Mouse (Mus musculus) frontal cortex, postnatal 10 days (tissue): ENCODE measurements around the gene Atp1a3.
"Not testable (repeated sequence)": the region's sequence is repeated elsewhere in the genome, so short reads cannot be mapped to it uniquely, and the experiment has no call there.

Source experiments
- DNase-seq, 2 experiments: peaks; one replicate each; pipeline ENCODE4 v3.0.0; 2022; ENCODE audit warnings: low spot score in 2 of 2, mixed read lengths in 1 of 2

The Atp1a3 gene

DNA sequence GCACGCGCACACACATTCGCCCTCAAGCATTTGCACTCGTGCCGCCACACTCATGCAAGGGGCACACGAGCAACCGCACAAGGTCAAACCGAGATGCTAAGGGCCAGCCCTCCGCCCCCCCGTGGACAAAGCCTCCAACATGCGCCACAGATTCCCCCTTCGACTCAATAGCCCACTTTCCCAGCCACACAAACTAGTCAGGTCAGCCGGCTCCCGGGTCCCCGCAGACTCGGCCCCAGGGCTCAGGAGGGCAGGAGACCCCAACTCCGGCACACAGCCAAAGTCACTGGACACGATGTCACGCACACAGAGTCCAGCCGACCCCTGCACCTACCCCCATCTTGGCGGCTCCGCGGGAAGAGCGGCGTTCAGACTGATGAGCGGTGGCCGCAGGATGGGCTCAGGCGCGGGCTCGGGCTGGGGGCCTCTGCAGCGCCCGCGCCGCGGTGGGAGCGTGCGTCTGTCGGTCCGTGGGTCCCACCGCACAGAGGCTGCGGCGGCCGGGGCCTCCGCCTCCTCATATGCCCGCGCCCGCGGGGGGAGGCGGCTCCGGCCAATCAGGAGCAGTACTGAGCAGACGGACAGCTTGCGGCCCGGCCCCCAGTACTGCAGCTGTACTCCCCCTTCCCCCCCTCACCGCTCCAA, at the start of gene Atp1a3:
Gene Atp1a3 (minus strand): TSS at position 538 of the 645 bp plus-strand sequence.
- peak; percentile 82 to 86 for DNase-seq

DNA sequence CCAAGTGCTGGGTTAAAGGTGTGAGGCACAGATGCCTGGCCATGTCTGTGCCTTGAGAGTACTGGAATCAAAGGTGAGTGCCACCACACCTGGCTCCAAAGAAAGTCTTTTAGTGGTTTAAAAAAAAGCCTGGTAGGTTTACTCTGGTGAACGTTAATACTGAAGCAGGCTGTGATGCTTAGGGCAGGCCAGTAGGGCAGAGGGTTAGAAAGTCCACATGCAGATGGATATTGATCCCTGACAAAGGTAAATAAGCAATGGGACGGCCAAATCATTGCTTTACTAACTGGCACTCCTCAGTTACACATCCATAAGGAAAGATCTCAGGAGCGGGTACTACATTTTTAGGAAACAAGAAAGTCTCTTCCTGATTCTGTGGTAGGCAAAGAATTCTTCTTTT, 46.8 kb upstream of the Atp1a3 start:
- DNase-seq = no peak

DNA sequence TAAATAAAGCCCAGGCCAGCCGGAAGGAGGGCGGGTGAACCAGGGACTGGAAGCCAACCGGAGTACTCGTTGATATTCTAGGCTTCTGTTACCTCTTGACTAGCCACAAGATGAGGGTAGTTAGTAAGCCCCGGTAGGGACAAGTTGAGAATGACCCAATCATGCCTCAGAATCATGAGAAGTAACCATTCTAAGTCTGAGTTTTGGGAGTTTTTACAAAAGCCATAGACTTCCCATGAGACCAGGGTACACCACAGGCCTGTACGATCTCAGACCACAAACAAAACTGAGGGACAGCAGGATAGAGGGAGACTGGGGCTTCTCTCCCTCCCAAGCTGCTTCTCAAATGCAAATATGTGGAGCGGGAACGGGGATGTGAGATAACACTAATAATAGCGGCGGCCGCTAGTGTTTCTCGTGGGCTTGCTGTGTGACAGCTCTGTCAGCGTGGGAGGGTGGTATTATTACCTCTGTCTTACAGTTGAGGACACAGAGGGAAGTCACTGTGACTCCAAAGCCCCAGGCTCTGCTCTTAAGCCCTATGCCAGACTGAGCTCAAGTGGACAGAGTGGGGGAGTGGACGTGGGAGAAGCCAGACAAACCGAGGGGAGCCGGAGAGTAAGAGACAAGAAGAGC, 43.7 kb upstream of the Atp1a3 start:
- DNase-seq = no peak

DNA sequence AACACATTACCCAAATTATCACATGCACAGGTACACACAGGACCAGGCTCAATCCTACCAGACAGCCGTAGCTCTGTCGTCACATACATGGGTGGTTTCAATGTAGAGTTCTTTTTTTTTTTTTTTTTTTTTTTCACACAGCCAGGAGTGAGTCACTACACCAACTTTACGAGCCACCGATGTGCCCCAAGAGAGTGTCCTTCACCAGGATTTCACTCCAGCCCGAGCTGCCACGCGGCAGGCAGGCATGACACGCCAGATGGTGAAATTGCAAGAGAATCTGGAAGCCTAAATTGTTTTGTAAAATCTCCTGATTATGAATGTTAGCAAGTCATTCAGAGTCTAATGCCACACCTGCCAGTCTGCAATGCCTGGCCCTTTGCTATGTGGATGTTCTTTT, 41.6 kb upstream of the Atp1a3 start:
- DNase-seq = no peak

DNA sequence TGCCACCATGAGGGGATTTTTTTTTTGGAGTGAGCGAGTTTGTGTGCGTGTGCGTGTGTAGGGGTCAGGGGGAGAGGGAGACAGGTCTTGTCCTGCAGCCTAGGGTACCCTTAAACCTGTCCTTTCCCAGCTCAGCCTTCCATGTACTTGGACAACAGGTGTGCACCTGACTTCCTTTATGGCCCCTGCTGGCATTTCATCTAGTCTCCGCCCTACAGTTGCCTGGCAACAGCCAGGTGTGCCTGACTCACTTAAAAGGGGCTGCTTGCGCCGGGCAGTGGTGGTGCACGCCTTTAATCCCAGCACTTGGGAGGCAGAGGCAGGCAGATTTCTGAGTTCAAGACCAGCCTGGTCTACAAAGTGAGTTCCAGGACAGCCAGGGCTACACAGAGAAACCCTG, 38.8 kb upstream of the Atp1a3 start:
- not testable (repeated sequence) for DNase-seq

DNA sequence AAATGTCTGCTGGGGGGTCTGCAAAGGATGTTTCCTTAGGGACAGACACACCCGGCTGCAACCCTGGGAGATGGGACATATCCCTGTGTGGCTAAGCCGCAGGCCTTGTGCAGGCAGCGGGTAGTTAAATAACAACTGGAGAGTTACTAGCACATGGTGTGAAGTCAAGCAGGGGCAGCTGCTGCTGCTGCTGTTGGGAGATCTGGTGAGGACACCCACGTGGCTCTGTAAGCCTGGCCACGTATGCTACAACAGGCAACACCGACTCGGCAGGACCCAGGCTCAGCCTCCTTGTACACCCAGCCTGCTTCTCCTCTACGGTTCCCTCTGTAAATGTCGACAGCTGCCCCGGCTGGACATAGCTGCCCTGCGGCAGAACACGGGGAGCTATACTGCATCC, 36.2 kb upstream of the Atp1a3 start:
- DNase-seq = no peak

DNA sequence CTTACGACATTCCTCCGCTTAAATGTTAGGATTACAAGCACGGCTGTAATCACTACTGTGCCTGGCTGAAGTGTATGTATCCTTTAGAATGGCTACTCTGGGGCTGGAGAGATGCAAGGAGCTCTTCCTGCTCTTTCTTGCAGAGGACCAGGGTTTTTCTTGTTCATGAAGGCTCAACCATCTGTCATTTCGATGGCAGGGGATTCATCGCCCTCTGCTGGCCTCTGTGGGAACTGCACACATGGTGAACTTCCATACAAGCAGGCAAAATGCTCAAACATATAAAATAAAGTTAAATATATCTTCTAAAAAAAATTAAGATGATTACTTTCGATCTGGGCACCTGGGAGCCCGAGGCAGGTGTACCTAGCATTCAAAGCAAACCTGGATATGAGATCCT, 30.2 kb upstream of the Atp1a3 start:
- DNase-seq = peak in 1 of 2 experiments; percentile 70

DNA sequence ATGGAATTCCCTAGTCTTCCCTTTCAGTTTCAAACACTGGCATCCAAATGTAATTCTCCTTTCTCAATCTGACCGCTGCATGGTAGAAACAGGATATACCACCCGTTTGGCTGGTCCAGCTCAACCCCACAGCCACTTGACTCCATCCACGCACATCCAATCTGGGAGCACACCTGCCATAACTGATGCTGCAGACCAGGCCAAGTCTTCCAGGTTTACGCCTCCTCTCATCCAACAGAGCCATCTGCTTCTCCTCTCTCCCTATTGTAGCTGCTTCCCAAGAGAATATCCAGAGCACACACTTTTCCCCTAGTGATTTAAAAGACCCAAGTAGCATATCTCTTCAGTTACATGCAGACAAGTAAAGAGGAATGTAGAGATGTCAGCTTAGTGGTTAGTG, 29.0 kb upstream of the Atp1a3 start:
- no peak for DNase-seq

DNA sequence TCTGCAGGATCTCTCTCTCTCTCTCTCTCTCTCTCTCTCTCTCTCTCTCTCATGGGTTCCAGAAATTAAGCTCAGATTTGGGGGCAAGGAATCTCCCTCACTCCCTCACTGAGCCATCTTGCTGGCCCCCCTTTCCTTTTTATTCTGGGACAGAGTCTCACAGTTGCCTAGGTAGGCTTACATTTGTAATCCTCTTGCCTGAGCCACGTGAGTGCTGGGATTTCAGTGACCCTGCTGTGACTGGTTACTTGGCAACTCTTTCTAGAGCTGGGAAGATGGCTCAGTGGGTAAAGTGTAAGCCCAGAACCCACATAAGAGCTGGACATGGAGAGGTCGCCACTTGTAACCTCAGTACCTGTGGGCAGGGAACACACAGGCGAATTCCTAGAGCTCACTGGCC, 25.8 kb upstream of the Atp1a3 start:
- DNase-seq = no peak

DNA sequence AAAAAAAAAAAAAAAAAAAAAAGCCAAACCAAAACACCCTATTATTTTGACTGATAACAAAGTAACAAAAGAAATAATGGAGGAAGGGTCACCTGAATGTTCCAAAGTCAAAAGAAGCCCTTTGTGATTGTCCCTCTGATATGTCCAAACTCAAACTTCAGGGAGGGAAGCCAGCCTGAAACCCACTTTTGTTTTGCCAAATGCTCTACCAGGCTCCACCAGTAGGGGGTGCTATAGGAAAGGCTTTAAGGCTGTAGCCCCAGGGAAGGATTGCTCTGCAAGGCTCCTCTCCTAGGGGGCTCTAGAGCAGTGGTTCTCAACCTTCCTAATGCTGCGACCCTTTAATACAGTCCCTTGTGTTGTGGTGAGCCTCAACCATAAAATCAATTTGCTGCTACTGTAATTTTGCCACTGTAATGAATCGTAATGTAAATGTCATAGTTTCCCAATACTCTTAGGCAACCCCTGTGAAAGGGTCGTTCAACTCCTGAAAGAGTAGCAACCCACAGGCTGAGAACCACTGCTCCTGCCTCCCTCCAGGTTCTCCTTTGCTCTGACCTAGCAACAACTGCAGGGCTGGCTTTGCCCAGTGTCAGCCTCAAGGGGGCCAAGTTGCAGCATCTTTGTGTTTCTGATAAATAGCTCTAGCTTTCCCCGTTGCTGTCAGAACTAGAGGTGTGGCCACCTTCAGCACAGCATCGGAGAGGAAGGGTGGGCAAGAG, 24.4 kb upstream of the Atp1a3 start:
- peak in 1 of 2 experiments; percentile 64 for DNase-seq

DNA sequence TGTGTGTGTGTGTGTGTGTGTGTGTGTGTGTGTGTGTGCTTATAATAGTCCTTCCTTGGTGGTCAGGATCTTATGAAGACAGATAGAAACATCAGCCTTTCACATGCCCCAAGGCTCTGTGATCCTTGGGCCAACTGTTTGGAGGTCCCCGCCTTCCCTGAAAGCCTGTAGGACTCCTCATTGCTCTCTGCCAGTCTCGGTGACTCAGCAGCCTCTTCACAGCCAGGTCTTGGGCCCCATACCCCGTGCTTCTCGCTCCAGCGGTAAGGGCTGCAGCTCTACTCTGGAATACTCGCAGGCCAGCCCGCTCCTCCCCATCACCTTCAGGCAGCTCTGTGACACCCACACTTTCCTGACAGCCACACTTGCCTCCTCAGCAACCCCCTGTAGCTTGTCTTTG, 20.7 kb upstream of the Atp1a3 start:
- DNase-seq = no peak

DNA sequence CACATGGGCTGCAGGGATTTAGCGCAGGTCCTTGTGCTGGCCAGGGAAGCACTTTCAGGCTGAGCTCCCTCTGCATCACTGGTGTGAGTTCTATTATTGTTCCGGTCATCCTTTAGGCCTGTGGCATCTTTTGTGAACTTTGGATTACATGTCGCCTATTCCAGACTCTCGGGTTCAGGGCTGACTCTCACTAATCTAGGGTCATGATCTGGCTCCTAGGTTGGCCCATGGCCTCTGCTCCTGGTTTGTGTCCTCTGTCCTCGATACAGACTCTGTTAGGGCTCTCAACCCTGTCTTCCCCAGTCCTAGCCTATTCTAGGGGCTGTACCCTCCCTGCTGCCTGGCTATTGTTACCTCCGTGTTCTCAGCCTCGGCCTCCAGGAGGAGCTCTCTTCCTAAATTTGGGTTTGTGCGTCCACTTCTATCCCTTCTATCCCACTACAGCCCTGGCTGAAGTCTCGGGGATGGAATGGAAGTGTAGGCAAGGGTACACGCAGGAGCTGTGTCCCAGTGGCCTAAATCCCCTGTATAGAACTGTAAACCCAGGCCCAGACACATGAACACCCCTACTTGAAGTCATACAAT, 20.2 kb upstream of the Atp1a3 start:
- DNase-seq = no peak

DNA sequence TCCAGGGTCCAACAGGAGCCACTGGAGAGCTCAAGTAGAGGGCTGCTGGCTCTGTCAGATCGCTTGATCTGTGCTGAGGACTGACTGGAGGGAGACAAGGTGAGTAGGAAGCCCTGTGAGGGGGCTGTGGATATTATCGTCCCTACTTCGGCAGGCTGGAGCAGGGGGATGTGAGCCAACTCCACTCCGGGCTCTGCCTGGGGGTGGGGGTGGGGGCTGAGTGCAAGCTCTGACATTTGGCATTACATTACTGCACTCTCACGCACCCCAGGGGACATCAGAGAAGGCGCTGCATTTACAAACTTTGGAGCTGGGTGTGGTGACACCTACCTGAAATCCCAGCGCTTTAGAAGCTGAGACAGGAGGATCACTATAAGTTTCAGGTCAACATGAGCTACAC, 5.8 kb upstream of the Atp1a3 start:
- no peak for DNase-seq

DNA sequence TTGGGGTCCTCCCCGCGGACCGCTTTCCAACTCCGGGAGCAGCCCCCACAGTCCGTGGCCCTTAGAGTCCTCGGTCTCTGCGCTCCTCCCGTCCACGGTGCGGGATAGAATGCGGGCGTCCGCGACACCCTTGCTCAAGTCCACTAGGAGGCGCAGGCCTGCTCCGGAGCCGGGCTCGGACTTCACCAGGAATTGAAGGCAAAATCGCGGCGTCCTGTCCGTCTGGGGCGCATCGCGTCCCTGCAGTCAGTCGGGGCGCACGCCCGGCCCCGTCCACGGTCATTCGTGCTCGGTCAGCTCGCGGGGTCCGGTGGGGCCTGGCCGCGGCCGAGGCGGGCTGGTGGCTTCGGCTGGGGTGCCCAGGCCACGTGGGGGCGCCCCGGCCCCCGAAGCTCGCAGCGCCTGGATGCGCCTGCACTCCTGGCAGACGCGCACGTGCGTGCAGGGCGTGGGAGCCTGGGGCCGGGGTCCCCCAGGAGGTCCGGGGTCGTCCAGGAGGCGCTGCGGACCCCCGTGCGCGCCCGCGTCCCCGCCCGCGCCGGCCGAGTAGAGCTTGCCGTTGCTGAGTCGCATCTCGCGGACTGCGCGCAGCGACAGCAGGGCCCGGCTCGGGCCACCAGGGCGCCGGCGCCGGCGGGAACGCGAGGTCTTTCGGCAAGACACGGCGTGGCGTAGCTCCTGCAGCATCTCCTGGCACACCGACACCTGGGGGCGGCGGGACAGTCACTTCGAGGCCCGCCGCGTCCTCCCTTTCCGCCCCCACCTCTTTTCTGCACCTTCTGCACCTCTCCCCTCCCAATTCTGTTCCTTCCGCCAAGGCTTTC, 4.5 kb upstream of the Atp1a3 start:
- DNase-seq = peak in 1 of 2 experiments; percentile 63

DNA sequence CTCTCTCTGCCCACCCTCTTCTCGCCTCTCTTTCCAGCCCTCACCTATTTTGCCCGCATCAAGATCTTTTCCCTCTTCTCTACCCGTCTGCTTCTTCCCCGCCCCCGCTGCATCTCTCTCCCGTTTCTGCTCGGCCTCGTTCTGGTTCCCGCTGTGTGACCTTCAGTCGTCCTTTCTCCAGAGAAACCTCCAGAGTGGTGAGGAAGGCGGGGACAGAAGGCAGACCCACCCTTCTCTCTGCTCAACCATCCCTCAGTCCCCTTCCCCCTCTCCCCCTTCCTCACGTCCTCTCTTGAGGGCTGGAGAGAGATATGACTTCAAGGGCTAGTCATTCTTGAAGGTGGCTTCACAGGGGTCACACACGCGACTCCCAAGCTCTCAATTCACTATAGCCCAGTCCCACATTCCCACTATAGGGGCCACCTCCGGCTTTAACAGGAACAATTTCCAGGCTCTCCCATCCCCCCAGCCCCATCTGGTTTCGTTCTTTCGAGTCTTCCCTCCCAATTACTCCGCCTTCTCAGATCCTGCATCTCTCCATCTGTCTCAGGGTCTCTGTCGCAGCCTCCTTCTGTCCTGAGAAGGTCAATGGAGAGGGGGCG, 3.4 kb upstream of the Atp1a3 start:
- peak; percentile 70 to 74 for DNase-seq

DNA sequence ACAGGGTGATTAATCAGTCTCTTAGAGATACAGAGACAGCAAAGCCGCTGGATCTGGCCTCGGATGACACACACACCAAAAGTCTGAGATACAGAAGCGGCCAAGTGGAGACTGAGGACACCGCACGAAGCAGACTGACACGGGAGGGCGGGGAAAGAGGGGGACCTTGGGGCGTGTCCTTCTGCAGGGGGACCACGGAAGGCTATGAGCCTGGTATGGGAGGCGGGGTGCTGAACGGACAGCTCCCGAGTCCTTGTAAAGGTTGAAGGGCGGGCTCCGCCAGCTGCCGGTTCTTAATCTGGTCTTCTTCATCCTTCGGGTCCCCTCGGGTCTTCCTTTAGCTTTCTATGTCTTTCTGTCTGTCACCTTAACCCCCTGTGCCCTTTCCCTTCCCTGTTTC, 2.9 kb upstream of the Atp1a3 start:
- DNase-seq = peak in 1 of 2 experiments; percentile 51

DNA sequence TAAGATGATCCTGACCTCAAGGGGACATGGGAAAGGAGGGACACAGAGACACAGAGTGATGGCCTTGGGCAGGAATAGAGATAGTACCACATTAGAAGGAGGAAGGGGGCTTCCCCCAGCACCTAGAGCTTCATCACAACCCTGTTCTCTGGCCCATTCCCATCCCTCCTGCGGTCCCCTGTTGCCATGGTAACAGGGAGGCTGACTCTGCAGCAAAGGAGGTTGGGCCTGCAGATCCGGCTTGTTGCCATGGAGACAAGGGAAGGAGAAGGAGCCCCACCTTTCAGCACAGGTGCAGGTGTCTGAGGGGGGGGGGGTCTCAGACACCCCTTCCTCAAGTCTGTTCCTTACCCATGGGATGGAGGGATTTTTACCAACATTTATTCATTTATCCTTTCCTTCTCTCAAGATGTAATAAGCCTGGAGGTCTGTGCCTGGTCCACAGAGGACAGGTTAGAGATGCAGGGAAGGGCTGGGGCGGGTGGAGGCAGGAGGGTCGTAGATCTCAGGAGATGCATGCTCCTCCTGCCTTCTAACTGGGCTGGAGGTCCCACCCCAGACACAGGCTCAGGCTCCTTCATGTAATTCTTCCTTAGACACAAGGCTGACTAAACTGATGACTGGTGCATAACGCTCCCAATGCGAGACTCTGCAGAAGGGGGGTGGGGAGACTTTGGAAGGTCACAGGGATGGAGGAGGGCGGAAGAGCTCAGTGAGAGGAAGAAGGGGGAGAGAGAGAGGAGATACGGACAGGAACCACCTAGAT, 2.0 kb upstream of the Atp1a3 start:
- DNase-seq = peak; percentile 70 to 80

DNA sequence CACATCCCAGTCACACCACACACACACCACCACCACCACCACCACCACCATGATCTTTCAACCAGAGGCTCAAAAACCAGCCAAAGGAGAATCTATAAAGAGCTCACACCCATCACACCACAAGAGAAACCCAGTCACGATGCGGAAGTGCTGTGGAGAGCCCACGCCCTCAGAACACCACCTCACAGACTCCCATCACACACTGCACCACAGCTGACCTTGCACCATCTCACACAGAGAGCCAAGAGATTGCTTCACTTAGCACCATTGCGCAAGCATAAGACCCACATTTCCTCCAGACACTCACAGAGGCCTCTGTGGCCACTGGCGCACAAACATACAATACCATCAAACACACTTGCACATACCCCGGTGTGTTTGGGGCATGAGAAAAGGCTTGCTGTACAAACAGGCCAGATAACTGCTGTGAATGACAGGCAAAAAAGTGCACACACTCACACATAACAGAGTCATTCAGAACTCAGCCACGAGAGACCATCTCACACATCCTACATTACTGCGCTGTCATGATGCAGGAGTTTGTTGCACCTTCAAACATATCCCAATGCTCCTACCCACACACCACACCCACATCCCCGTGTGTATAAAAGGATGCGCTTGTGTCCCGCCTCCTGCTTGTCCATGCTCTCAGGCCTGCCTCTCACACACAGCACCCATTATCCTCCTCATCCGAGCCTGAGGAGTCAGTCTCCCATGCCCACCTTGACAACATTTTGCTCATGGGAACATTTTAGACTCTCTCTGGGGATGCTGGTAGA, 1.0 kb upstream of the Atp1a3 start:
- no peak for DNase-seq

DNA sequence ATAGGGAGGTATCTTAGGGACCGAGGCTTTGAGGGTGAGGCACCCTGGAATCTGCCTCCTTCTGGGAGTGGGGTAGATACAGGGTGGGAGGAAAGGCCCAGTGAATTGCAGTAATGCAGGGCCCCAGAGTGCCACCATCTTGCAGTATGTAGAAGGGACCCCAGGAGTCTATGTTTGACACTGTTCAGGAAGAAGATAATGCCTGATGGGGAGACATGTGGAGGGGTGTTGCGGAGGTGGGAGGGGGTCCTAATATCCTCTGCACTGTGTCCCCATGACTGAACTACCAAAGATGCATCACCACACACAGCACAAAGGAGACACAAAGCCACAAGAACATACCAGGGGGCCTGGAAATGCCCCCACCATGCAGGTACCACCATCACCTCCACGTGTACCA, 413 bp upstream of the Atp1a3 start:
- DNase-seq = no peak

DNA sequence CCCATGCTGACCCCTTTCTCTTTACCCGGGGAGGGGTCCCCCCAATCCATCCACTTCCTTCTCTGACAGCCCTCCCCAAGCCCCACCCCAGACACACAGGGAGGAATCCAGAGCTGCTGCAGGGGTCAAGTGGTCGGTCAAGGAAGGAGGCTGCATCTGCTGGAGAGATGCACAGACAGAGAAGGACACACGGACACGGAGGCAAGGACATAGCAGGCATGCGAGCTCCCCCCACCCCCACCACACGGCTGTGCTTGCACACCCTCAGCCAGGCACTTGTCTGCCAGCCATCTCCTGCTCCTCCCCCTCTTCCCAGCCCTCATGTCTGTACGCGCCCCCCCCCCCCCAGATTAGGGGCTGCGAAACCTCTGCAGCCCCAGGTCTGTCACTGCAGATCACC, 952 bp downstream of the Atp1a3 start:
- no peak for DNase-seq
